ENCODE assay signal across 8 mouse cellular contexts in genomic region chr13:37827263-37827995, GRCm38 (mm10). TPM values are rescaled to one million over a fixed set of nuclear protein-coding genes. Genes with fewer than 3 reads are reported as not detected.
DNase-seq lines count a peak whose midpoint lies in the region; ATAC-seq and TF ChIP-seq lines count a peak whose summit lies in the region.

No protein-coding gene starts in this region.

- peak overlapping the region; percentile 65 for H3K9ac ChIP-seq in forebrain, embryonic 13.5 days
- H3K9ac ChIP-seq in limb, embryonic 11.5 days (ENCODE audit: low read length) = peak overlapping the region; percentile 83
- H3K9ac ChIP-seq in midbrain, embryonic 12.5 days (replicated peaks) = peak overlapping the region; percentile 72

- no peaks in the 10 kb centered on the region for H3K36me3 ChIP-seq in E14TG2a.4 (ENCODE audit: insufficient read depth, low read length)
- no peaks in the 10 kb centered on the region for H3K36me3 ChIP-seq in forebrain, embryonic 13.5 days (ENCODE audit: poor library complexity, severe bottlenecking)
- H3K36me3 ChIP-seq in limb, embryonic 11.5 days (ENCODE audit: control insufficient read depth, insufficient read depth, low read length) = no peaks in the 10 kb centered on the region
- no peaks in the 10 kb centered on the region for H3K36me3 ChIP-seq in midbrain, embryonic 12.5 days

- intact Hi-C loops in heart, postnatal 36 days (cut with DNase I) = loop anchor here (2.0 to 5.0 kb wide), 4 partner anchors 29 to 360 kb away; no protein-coding TSS in a partner anchor

- H3K4me3 ChIP-seq in E14TG2a.4 (replicated peaks; ENCODE audit: low read length) = peak overlapping the region; percentile 89
- peak overlapping the region; percentile 59 for H3K4me3 ChIP-seq in forebrain, embryonic 13.5 days
- peak overlapping the region; percentile 88 for H3K4me3 ChIP-seq in limb, embryonic 11.5 days (ENCODE audit: low read depth, low read length)
- peak overlapping the region; percentile 72 for H3K4me3 ChIP-seq in midbrain, embryonic 12.5 days

- H3K9me3 ChIP-seq in E14TG2a.4 (ENCODE audit: low read length) = no peaks in the 10 kb centered on the region
- no peaks in the 10 kb centered on the region for H3K9me3 ChIP-seq in forebrain, embryonic 13.5 days (replicated peaks)
- no peaks in the 10 kb centered on the region for H3K9me3 ChIP-seq in limb, embryonic 11.5 days (ENCODE audit: control insufficient read depth, low read length)
- no peaks in the 10 kb centered on the region for H3K9me3 ChIP-seq in midbrain, embryonic 12.5 days

- peak overlapping the region; percentile 94 for H3K4me2 ChIP-seq in forebrain, embryonic 13.5 days
- H3K4me2 ChIP-seq in limb, embryonic 11.5 days (ENCODE audit: low read depth, severe bottlenecking) = peak overlapping the region; percentile 93
- peak overlapping the region; percentile 94 for H3K4me2 ChIP-seq in midbrain, embryonic 12.5 days (replicated peaks)

- peak; percentile 59 for ATAC-seq in forebrain, embryonic 13.5 days
- ATAC-seq in limb, embryonic 11.5 days (ENCODE audit: insufficient number of reproducible peaks, low FRiP score, low TSS enrichment, low read depth) = peak; percentile 52
- peak; percentile 41 for ATAC-seq in midbrain, embryonic 12.5 days (ENCODE audit: low FRiP score, low read depth)
- no peak for ATAC-seq in monocyte, adult 5-6 weeks (replicated peaks; ENCODE audit: insufficient number of reproducible peaks, low FRiP score, low TSS enrichment, poor library complexity, severe bottlenecking)

- WGBS in forebrain, embryonic 13.5 days = under 1% methylated on average over 61 of the region's 69 CpGs
- under 1% methylated on average over 68 of the region's 69 CpGs for WGBS in limb, embryonic 11.5 days
- under 1% methylated on average over 63 of the region's 69 CpGs for WGBS in midbrain, embryonic 12.5 days

- peaks cover 32% of the 10 kb centered on the region for H3K27me3 ChIP-seq in E14TG2a.4 (ENCODE audit: insufficient read depth, low read length)
- H3K27me3 ChIP-seq in forebrain, embryonic 13.5 days = peaks cover 73% of the 10 kb centered on the region
- H3K27me3 ChIP-seq in limb, embryonic 11.5 days (ENCODE audit: control insufficient read depth, insufficient read depth, low read length) = no peaks in the 10 kb centered on the region
- H3K27me3 ChIP-seq in midbrain, embryonic 12.5 days = peaks cover 80% of the 10 kb centered on the region

- peak; percentile 66 to 74 for DNase-seq in adrenal gland, adult 18-20 months (ENCODE audit: low spot score in 2 of 2)
- DNase-seq in heart, postnatal 36 days = peak; percentile 77 to 80
- peak; percentile 77 for DNase-seq in limb, embryonic 11.5 days (ENCODE audit: low spot score)
- DNase-seq in spleen, postnatal 10 days (ENCODE audit: low spot score in 2 of 2) = peak; percentile 57 to 74

- TF ChIP-seq CTCF in E14TG2a.4 (conservative IDR thresholded peaks at IDR 0.05; ENCODE audit: low read length) = no peak

- H3K27ac ChIP-seq in forebrain, embryonic 13.5 days = no peak overlapping the region
- peak overlapping the region; percentile 71; the same call in 1 of the 2 replicates for H3K27ac ChIP-seq in limb, embryonic 11.5 days (replicated peaks; ENCODE audit: low read depth, low read length)
- H3K27ac ChIP-seq in midbrain, embryonic 12.5 days (replicated peaks) = peak overlapping the region; percentile 49; the same call in 1 of the 2 replicates

- peaks cover 67% of the 10 kb centered on the region for H3K4me1 ChIP-seq in E14TG2a.4 (replicated peaks; ENCODE audit: low read depth, low read length)
- peaks cover 33% of the 10 kb centered on the region for H3K4me1 ChIP-seq in forebrain, embryonic 13.5 days
- H3K4me1 ChIP-seq in limb, embryonic 11.5 days (ENCODE audit: control insufficient read depth, insufficient read depth, low read length) = peaks cover 12% of the 10 kb centered on the region
- peaks cover 42% of the 10 kb centered on the region for H3K4me1 ChIP-seq in midbrain, embryonic 12.5 days

RNA-seq across cellular contexts. Expression of gene Rreb1, which starts 49.2 kb away (rescaled TPM):
- total RNA-seq in adrenal gland, adult 18-20 months (2021) = 10 to 100 TPM; 41.1 to 48.4 TPM
- polyA plus RNA-seq in forebrain, embryonic 13.5 days (2015; fragmentation: Nextera tagmentation; extraction: Ambion mirVana) = 1.6 and 1.7 TPM in 2 replicates
- 10 to 100 TPM; 41.7 to 51.5 TPM for total RNA-seq in heart, postnatal 36 days (2021)
- polyA plus RNA-seq in limb, embryonic 11.5 days (2014; fragmentation: Nextera tagmentation; extraction: Ambion mirVana) = 5.4 and 7.5 TPM in 2 replicates
- 4.6 and 5.7 TPM in 2 replicates for polyA plus RNA-seq in midbrain, embryonic 12.5 days (2016; fragmentation: Nextera tagmentation; extraction: Ambion mirVana)
- 13.0 to 29.9 TPM (median 18.2 TPM) in 3 replicates for total RNA-seq in monocyte, adult 5-6 weeks (2017)
